Mouse (Mus musculus): ENCODE measurements around the gene Celf5.
"Not testable (repeated sequence)": the region's sequence is repeated elsewhere in the genome, so short reads cannot be mapped to it uniquely, and the experiment has no call there.

Celf5 gene

DNA sequence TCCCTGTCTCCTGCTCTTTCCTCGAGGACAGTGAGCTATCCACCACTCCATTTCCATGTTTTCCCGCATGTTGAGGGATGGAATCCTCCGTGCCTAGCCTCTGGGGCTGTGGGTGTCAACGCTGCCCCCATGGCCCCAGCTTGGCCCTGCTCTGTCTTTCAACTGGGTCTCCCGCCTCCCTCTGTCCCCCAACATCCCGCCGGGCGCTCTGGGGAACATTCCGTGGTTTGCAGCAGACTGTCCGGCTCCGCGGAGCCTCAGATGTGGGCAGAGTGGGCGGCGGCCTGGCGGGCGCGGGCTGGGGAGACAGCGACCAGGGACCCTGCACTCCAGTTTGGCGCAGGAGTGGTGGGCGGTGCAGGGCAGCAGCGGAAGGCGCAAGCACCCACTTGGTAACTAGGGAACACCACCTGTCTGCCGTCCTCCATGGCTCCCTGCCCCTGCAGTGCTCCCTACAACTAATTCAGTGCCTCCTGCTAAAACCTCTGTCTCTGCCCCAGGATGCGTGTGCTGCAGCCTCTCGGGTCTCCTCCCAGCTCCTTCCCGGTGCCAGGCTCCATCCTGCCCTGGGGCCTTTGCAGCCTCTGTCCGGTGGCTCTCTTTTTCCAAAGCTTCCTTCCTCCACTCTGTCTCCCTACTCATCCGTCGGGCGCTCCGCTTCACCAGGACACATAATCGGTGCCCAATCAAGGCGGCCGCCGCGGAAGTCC lies 30.1 kb downstream of the Celf5 start:
- peak; percentile 4 for DNase-seq

DNA sequence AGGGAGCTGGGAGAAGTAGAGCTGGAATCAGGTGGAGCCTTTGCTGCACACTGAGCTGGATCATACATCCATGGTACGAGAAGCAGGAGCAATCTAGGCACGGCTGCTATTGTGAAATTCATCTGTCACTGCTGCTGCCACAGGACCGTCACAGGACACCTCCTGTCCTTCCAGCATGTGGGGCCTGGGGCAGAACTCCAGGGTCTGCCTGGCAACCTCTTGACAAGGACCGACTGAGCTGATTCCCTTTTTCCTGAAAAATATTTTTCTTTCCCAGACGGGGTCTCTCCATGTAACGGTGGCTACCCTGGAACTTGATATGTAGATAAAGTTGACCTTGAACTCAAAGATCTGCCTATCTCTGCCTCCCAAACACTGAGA lies 31.2 kb downstream of the Celf5 start:
- DNase-seq: no peak

GRCm38 (mm10) chr10:81450641-81451364 lies 31.7 kb downstream of the Celf5 start:
- no peak for DNase-seq

- DNase-seq: peak; percentile 81
Observed at GRCm38 (mm10) chr10:81450140-81450539, 32.4 kb downstream of the Celf5 start.

- DNase-seq: not testable (repeated sequence)
Observed at GRCm38 (mm10) chr10:81445516-81445915, 37.0 kb downstream of the Celf5 start.

DNA sequence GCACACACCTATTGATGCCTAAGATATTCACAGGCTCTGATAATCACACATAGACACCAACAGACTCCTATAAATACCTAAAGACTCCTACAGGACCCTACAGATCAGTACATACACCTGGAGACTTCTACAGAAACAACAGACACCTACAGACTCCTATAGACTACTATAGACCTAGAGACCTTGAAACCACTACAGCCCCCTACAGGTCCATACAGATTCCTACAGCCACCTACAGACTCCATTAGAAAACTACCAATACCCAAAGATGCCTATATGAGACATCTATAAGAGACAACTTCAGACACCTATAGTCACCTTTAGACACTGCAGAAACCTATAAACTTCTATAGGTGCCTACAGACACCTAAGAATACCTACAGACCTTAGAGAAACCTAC lies 41.5 kb downstream of the Celf5 start:
- no peak for DNase-seq

DNA sequence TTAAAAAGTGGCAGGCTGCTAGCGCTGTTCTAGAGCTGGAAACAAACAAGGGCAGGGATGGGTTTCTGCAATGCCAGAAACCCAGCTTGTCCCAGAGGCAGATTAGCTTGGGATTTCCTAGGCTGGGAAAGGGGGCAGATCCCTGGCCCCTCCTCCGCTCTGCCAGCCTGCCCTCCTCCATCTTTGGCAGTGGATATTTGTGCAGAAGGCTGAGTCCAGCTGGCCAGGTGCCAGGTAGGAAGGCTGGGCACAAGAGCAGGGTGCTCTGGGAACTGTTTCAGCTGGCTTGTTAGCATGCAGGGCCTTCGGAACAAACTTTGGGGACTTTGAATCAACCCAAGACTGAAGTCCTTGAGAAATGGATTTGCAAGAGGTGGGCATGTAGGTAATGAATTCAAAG lies 47.1 kb downstream of the Celf5 start:
- DNase-seq: peak; percentile 75

- DNase-seq: peak; percentile 2
Observed at GRCm38 (mm10) chr10:81434361-81435263, 47.9 kb downstream of the Celf5 start.

- peak; percentile 17 for DNase-seq
Observed at GRCm38 (mm10) chr10:81433541-81434289, 48.8 kb downstream of the Celf5 start.

- DNase-seq: peak; percentile 84
Observed at GRCm38 (mm10) chr10:81432868-81433262, 49.6 kb downstream of the Celf5 start.

GRCm38 (mm10) chr10:81432169-81432867 lies 50.2 kb downstream of the Celf5 start:
- DNase-seq: no peak

- DNase-seq: peak; percentile 50
Observed at GRCm38 (mm10) chr10:81431526-81432168, 50.9 kb downstream of the Celf5 start.

DNA sequence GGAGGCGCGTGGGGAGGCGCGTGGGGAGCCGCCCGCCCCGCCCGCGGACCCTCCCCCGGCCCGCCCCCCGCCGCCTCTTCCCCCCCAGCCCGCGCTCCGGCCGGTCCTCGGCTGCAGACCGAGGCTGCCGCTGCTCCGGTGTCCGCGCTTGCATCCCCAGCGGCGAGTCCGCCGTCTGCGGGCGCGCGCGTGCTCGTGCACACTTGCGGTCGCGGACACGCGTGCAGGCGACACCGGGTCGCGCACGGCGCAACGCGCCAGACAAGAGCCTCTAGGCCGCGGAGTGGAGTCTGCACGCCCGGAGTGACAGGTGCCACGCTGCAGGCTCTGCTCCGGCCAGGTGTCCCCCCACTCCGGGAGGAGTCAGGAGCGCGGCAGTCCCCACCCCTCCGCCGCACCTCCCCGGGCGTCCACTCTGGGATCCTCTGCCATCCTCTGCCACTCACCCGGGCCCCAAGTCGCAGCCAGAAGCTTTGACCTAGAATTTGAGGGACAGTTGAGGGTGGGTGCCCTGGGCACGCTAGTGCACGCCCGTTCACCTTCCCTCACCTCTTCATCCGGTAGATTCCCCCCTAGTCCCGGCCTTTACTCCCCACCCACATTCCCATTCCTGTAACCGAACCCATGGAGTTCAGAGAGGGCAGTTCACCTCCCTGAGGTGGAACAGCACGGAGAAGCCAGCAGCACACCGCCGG lies 51.5 kb downstream of the Celf5 start:
- DNase-seq: peak; percentile 74

GRCm38 (mm10) chr10:81430141-81430830 lies 52.2 kb downstream of the Celf5 start:
- DNase-seq: peak; percentile 80

- peak; percentile 51 for DNase-seq
Observed at GRCm38 (mm10) chr10:81429605-81430061, 52.9 kb downstream of the Celf5 start.

- peak; percentile 1 for DNase-seq
Observed at GRCm38 (mm10) chr10:81429092-81429491, 53.4 kb downstream of the Celf5 start.

DNA sequence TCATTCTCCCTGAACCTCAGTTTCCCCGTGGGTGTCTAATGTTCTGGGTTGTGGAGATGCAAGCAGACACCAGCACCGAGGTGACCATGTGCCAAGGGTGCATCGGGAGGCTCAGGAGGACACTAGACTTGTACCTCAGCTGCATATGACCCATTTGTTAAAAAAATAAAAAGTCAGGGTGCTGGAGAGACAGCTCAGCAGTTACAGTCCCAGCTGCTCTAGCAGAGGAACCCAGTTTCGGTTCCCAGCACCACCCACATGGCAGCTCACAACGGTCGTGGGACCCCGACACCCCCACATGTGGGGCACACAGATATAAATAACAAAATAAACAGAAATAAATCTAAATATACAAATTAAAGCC lies 54.0 kb downstream of the Celf5 start:
- no peak for DNase-seq

DNA sequence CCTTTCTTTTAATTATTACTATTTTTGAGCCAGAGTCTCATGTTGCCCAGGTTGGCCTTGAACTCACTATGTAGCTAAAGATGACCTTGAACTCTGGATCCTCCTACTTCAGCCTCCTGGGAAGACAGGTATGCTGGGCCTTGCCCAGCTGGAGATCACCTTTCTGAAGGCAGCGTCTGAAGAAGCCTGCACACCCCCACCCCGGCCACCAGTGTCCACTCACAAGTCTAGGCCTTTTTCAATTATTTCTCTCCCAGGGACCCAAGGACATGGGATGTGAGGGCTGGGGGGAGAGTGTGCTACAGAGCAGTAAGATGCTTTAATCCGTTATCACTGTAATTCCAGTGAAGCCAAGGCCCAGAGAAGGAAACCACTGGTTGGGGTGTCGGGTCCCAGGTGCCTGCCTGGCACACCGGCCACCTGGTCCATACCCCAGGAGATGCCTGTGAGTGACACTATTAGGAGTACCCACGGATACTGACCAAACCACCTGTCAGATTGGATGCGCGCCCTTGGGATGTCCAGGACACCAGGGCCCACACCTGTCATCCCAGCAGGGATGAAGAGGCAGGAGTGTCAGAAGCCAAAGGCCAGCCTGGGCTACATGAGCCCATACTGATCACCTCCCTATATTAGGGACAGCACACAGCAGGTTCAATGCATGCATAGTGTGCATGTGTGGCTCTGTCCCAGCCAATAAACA lies 54.6 kb downstream of the Celf5 start:
- DNase-seq: peak; percentile 23

DNA sequence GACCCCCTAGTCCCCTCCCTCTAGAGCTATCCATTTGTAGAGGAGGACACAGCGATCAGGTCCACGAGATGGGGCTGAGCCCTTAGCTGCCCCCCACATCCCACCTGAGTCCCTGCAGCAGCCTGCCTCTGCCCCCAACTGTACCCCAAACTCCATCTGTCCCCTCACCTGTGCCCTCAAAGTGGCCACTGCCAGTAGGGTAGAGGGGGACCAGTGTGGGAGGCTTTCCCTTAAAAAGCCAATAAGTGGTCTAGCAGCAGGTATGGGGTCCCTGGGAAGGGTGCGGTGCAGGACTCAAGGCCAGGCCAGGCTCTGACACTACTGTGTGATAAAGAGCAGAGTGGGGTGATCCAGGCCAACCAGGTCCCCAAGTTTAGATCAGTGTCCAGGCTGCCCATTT lies 55.2 kb downstream of the Celf5 start:
- DNase-seq: no peak
